Mouse (Mus musculus) cerebellum, adult (tissue): ENCODE measurements around the gene Cct4.

Experiments used
- ATAC-seq: cut with Nextera tagmentation; 2 replicates; pipeline ENCODE4 v1.9.2; 2017; ENCODE audit warnings: mild to moderate bottlenecking, moderate library complexity, mixed read lengths; ENCODE audit not compliant: insufficient number of reproducible peaks, low FRiP score, low TSS enrichment

Cct4 gene

GRCm38 (mm10) chr11:22990393-22991126, at the start of gene Cct4:
Gene Cct4, plus strand, starts transcription at chr11:22990519.
- ATAC-seq: peak; percentile 99

- ATAC-seq: no peak
Measured at GRCm38 (mm10) chr11:22949101-22949500, 41.2 kb upstream of the Cct4 start.

DNA sequence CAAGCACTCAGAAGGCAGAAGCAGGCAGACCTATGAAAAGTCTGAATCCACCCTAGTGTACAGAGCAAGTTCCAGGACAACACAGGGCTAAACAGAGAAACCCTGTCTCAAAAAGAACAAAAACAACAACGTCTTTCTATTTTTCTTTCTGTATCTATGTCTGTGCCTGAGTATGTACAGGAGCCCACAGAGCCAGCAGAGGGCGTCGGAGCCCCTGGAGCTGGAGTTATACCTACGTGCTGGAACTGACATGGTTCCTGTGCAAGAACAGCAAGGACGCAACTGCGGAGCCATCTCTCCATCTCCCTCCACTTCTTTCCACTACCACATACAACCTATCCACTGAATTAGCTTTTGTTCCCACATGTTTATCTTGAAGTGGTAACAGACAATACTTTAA, 40.2 kb upstream of the Cct4 start:
- no peak for ATAC-seq

DNA sequence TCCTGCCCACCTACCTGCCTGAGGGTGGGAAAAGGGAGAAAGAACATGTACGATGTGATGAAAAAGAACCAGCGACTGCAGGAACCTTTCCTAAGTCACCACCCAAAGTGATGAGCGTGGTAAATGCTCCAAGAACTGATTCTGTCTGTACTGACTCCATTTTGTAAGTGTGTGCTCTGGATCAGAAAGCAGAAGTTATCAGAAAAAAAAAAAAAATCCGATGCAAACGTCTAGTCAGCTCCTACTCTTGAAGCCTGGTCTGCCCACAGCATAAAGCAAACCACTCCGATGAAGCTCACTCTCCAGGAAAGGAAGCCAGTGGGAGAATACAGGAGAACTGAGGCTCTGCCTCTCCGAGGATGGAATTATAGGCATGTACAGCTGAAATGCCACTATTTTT, 37.7 kb upstream of the Cct4 start:
- ATAC-seq: no peak

DNA sequence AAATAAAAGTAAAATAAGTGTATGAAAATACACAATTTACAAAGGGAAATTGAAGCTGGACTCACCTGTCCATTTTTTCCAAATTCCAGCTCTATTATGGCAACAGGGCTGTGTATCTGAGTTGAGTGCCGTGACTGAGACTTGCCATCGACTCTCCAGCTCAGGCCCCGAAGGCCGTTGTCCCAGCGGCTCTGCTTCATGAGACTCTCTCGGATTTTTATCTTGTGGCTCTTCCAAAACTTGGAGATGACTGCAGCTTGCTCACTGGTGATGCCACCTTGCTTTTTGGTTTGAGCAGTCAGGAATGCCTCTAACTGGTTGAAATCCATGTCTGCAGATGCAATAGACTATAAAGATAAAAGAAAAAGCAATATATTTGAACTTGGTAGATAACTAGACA, 34.0 kb upstream of the Cct4 start:
- no peak for ATAC-seq

- no peak for ATAC-seq
Measured at GRCm38 (mm10) chr11:22956830-22957229, 33.5 kb upstream of the Cct4 start.

DNA sequence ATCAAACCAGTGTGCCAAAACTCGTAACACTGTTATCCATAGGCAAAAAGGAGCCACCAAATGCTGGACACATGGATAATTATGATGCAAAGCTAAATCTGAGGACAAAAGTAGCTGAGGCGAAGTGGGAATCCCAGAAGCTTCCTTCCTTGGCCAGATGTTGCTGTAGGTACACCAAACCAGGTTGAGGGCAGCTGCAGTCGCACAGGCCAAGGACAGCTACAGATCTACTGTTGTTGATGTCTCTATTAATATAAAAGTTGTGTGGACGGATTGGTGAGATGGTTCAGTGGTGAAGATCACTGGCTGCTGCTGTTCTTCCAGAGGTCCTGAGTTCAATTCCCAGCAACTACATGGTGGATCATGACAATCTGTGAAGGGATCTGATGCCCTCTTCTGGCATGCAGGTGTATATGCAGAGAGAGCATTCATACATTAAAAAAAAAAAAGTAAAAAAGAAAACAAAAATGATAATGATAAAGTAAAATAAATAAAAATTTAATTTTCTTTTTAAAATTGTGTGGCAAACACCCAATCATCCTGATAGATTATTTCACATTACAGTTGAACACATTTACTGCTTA, 32.4 kb upstream of the Cct4 start:
- no peak for ATAC-seq

DNA sequence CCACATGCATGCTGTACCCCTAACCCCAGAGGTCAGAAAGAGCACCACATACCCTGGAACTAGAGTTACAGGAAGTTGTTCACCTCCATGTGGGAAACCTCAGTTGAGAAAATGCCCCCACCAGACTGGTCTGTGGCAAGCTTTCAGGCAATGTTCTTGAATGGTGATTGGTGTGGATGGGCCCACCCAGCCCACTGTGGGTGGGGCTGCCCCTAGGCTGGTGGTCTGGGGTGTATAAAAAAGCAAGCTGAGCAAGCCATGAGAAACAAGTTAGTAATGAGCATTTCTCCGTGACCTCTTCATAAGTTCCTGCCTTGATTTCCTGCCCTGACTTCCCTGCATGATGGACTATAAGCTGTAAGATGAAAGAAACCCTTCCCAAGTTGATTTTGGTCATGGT, 28.2 kb upstream of the Cct4 start:
- ATAC-seq: no peak

- ATAC-seq: no peak
Measured at GRCm38 (mm10) chr11:22964401-22964800, 25.9 kb upstream of the Cct4 start.

GRCm38 (mm10) chr11:22965503-22965902, 24.8 kb upstream of the Cct4 start:
- no peak for ATAC-seq

- ATAC-seq: no peak
Measured at GRCm38 (mm10) chr11:22969486-22969885, 20.8 kb upstream of the Cct4 start.

- ATAC-seq: no peak
Measured at GRCm38 (mm10) chr11:22970546-22970945, 19.8 kb upstream of the Cct4 start.

- ATAC-seq: peak; percentile 81
Measured at GRCm38 (mm10) chr11:22971835-22972709, 18.2 kb upstream of the Cct4 start, which contains the start of gene Zrsr1. Gene Zrsr1, plus strand, starts transcription at chr11:22972005.

GRCm38 (mm10) chr11:22972746-22973526, 17.4 kb upstream of the Cct4 start:
- peak; percentile 39 for ATAC-seq

GRCm38 (mm10) chr11:22973599-22973998, 16.7 kb upstream of the Cct4 start:
- ATAC-seq: no peak

- ATAC-seq: no peak
Measured at GRCm38 (mm10) chr11:22978215-22978614, 12.1 kb upstream of the Cct4 start.

DNA sequence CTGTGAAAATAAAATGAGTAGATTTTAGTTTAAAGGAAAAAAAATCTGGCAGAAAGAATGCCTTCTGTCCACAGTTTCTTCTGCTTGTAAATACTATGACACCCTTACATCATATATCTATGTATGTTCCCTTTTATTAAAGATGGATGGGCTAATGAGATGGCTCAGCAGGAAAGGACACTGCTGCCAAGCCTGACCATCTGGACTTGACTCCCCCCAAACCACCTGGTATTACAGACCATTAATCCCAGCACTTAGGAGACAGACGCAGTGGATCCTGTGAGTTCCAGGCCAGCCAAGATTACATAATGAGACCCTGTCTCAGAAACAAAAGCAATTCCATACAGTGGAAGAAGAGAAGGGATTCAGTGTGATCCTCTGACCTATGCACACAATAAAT, 11.6 kb upstream of the Cct4 start:
- ATAC-seq: peak; percentile 42; the same call in 1 of the 2 replicates

GRCm38 (mm10) chr11:22979221-22979620, 11.1 kb upstream of the Cct4 start:
- no peak for ATAC-seq

GRCm38 (mm10) chr11:22981041-22981440, 9.3 kb upstream of the Cct4 start:
- no peak for ATAC-seq

DNA sequence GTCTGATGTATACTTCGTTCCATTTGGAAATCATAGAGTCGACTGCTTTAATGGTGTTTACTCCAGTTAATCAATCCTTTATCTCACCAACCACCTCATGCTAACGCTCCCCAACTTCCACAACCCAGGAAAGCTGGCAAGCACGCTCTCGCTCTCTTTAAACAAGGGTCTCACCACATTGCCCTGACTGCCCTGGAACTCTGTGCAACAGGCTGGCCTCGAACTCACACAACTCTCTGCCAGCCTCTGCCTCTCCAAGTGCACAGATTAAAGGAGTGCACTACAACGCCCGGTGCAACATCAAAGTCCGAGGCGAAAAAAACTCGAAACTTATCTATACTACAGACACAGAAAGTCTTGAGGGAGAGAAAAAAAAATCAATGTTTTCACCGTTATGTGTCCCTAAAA, 8.8 kb upstream of the Cct4 start:
- no peak; the same call in 1 of the 2 replicates for ATAC-seq
